Mouse (Mus musculus) MEL (cell line): ENCODE data around the gene Avp.

Experiments used
- CTCF ChIP-seq, 3 experiments: IDR thresholded peaks in 2 of 3; conservative IDR thresholded peaks in 1 of 3; 2 replicates each; pipeline ENCODE4 v1.5.1; 2011 to 2012; ENCODE audit warnings: low read length in 3 of 3, low read depth in 2 of 3, mild to moderate bottlenecking in 2 of 3, improper control_type of control experiment in 1 of 3, inconsistent platforms in 1 of 3, mixed read lengths in 1 of 3, moderate library complexity in 1 of 3; ENCODE audit not compliant: control insufficient read depth in 1 of 3, insufficient read depth in 1 of 3, poor library complexity in 1 of 3, severe bottlenecking in 1 of 3
- ELF1 ChIP-seq: IDR thresholded peaks from 2 replicates; pipeline ENCODE4 v1.6.1; 2014; ENCODE audit warnings: low read depth, mild to moderate bottlenecking, inconsistent platforms, low read length, improper control_type of control experiment, moderate library complexity
- EP300 ChIP-seq, 2 experiments: IDR thresholded peaks; 2 replicates each; pipeline ENCODE4 v1.6.1; 2011; ENCODE audit warnings: improper control_type of control experiment in 2 of 2, low read length in 2 of 2, low read depth in 1 of 2, mild to moderate bottlenecking in 1 of 2
- GABPA ChIP-seq: IDR thresholded peaks from 2 replicates; pipeline ENCODE4 v1.6.1; 2012; ENCODE audit warnings: low read depth, mild to moderate bottlenecking, inconsistent platforms, low read length, improper control_type of control experiment, moderate library complexity
- GATA1 ChIP-seq: IDR thresholded peaks from 2 replicates; pipeline ENCODE4 v1.6.1; 2011; ENCODE audit warnings: low read depth, low read length, improper control_type of control experiment
- HCFC1 ChIP-seq: IDR thresholded peaks from 2 replicates; pipeline ENCODE4 v1.6.1; 2012; ENCODE audit warnings: low read depth, mild to moderate bottlenecking, inconsistent platforms, low read length, improper control_type of control experiment, moderate library complexity
- JUND ChIP-seq: IDR thresholded peaks from 2 replicates; pipeline ENCODE4 v1.6.1; 2011; ENCODE audit warnings: low read depth, mild to moderate bottlenecking, improper control_type of control experiment, low read length
- POLR2A ChIP-seq, 2 experiments: IDR thresholded peaks; 2 replicates each; pipeline ENCODE4 v1.6.1; 2011 to 2012; ENCODE audit warnings: low read length in 2 of 2, mild to moderate bottlenecking in 2 of 2, control low read depth in 1 of 2, improper control_type of control experiment in 1 of 2, low read depth in 1 of 2, moderate library complexity in 1 of 2; ENCODE audit not compliant: control insufficient read depth in 1 of 2, insufficient read depth in 1 of 2, poor library complexity in 1 of 2
- POLR2AphosphoS5 ChIP-seq: IDR thresholded peaks from 2 replicates; pipeline ENCODE4 v1.6.1; 2012; ENCODE audit warnings: low read depth, borderline replicate concordance, mild to moderate bottlenecking, inconsistent platforms, low read length, moderate library complexity, mixed read lengths
- TCF12 ChIP-seq: IDR thresholded peaks from 2 replicates; pipeline ENCODE4 v1.6.1; 2014; ENCODE audit warnings: low read depth, mild to moderate bottlenecking, inconsistent platforms, low read length, improper control_type of control experiment, moderate library complexity
- ZC3H11A ChIP-seq: IDR thresholded peaks from 2 replicates; pipeline ENCODE4 v1.6.1; 2012; ENCODE audit warnings: low read depth, mild to moderate bottlenecking, inconsistent platforms, low read length, improper control_type of control experiment

GRCm38 (mm10) chr2:130575873-130576272 is 6.5 kb downstream of the Avp start, which contains the start of gene Oxt:
- TF ChIP-seq ZC3H11A (no peak), JUND (no peak), POLR2AphosphoS5 (no peak), TCF12 (no peak), CTCF (IDR thresholded peaks at IDR 0.05 in 2 of 3, conservative IDR thresholded peaks at IDR 0.05 in 1 of 3; ENCODE audit: control insufficient read depth in 1 of 3, insufficient read depth in 1 of 3, low read depth in 2 of 3, low read length in 3 of 3, poor library complexity in 1 of 3, severe bottlenecking in 1 of 3) (no peak), GATA1 (no peak), GABPA (no peak), POLR2A (IDR thresholded peaks at IDR 0.05; ENCODE audit: control insufficient read depth in 1 of 2, insufficient read depth in 1 of 2, low read depth in 1 of 2, low read length in 2 of 2, poor library complexity in 1 of 2) (no peak), ELF1 (no peak), EP300 (IDR thresholded peaks at IDR 0.05; ENCODE audit: low read depth in 1 of 2, low read length in 2 of 2) (no peak), HCFC1 (no peak)
